Mouse (Mus musculus): ENCODE measurements at regions not wholly inside any gene's neighbourhood (a gene's known extent, or its start where the extent isn't known, plus 50 kb on each side); places are given as distances from the start of the nearest gene placed in this dataset.

- no peak for DNase-seq
Observed at GRCm38 (mm10) chr10:98790456-98790855, 123.8 kb upstream of the Atp2b1 start.

DNA sequence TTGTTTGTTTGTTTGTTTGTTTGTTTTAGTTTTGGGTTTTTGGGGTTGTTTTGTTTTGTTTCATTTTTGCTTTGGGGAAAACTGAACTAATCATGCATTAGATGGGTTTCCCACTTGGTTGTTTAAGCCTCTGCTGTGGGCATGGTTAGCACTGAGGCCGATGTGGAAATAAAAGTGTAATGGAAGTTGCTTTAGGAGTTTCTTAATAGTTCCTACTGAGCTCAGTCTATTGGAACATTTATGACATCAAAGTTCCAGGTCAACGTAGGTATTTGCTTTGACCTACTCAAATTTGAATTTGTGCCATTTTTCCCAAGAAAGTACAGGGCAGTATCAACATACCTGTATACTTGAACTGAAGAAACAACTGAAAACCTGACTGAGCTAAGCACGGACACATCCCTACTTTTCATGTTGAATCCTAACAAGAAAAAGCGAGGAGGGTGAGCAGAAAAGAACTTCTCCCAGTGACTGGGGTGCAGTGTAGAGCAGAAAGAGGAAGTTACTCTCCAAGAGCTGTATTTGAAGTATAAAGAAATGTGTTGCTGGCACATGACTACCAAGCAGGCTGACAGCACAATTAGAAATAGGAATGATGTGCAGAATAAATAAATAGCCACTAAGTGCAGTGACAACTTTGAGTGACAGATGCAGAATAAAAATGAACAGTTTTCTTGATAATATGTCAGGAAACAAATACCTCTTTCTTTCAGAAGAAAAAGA is 122.0 kb upstream of the Atp2b1 start:
- no peak for DNase-seq

- DNase-seq, result no peak
Observed at GRCm38 (mm10) chr10:98793926-98794536, 120.2 kb upstream of the Atp2b1 start.

DNA sequence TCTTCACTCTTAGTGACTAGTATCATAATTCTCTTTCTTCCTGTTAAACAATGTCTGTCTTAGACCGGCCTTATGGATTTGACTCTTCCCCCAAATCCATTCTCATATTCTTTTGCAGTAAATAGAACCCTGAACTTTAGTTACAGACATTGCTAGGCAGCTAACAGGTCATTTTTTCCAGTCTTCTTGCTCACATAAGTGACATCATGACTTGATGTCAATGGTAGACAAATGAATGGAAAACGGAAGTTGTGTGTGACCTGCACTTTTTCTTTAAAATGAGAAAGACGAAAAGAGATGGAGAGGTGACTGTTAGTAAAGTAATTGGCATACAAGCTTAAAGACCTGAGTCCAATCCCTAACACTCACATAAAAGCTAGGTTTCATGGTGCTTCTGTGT is 118.2 kb upstream of the Atp2b1 start:
- no peak for DNase-seq

GRCm38 (mm10) chr10:98798634-98799415 is 115.4 kb upstream of the Atp2b1 start:
- DNase-seq, result no peak

DNA sequence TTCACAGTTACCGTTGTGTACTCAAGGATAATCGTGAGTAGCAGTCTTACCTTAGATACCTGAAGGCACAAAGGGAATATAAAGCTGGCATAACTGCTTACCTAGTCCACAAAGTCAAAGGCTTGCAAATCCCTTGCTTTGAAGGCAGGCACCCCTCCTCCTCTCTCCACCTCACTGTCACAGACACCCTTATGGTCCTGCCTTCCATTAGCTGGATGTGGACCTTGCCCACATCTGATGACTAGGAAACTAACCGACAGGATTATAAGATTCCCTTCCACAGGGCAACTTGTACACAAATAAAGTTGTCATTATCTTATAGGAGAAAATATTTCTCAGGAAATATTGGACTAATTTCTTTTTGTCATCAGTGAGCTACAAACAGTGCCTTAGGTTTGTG is 114.4 kb upstream of the Atp2b1 start:
- DNase-seq, result no peak

GRCm38 (mm10) chr10:98800949-98801348 is 113.3 kb upstream of the Atp2b1 start:
- no peak for DNase-seq

GRCm38 (mm10) chr10:98805013-98805412 is 109.2 kb upstream of the Atp2b1 start:
- DNase-seq, result no peak

DNA sequence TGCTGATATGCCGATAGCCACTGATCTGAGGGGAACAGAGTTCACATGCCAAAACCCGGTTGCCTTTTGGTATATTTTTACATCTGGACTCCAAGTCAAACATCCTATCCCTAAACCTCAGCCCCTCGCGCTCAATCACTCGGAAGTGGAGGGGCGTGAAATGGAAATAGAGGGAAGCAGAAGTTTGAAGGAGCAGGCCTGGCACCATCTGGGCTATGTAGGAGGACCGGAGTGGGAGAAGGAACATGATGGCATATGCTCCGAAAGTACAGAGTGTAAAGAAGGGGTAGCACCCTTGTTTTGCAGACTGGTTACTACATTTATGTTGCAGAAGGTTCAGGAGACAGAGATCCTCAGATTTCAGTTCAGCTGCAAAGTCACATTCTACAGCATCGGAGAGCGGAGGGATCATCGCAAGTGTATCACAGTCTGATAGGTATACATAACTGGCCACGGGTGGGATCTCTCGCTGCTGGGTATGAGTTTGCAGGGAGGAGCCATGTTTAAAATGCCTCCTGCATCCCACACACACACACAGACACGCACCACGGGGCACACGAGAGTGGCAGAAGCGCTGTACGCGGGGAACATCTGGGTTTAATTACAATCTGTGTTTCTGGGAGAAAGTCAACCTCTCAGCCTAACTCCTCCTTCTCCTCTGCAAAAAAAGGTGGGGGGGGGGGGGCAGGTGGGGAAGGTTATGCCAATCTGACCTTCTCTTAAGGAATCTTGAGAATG is 107.2 kb upstream of the Atp2b1 start:
- DNase-seq, result no peak

GRCm38 (mm10) chr10:98808644-98809043 is 105.6 kb upstream of the Atp2b1 start:
- no peak for DNase-seq

GRCm38 (mm10) chr10:98829051-98829450 is 85.2 kb upstream of the Atp2b1 start:
- DNase-seq, result no peak

GRCm38 (mm10) chr10:98831488-98831887 is 82.7 kb upstream of the Atp2b1 start:
- DNase-seq, result no peak

GRCm38 (mm10) chr10:98837289-98838181 is 76.7 kb upstream of the Atp2b1 start:
- DNase-seq, result no peak

DNA sequence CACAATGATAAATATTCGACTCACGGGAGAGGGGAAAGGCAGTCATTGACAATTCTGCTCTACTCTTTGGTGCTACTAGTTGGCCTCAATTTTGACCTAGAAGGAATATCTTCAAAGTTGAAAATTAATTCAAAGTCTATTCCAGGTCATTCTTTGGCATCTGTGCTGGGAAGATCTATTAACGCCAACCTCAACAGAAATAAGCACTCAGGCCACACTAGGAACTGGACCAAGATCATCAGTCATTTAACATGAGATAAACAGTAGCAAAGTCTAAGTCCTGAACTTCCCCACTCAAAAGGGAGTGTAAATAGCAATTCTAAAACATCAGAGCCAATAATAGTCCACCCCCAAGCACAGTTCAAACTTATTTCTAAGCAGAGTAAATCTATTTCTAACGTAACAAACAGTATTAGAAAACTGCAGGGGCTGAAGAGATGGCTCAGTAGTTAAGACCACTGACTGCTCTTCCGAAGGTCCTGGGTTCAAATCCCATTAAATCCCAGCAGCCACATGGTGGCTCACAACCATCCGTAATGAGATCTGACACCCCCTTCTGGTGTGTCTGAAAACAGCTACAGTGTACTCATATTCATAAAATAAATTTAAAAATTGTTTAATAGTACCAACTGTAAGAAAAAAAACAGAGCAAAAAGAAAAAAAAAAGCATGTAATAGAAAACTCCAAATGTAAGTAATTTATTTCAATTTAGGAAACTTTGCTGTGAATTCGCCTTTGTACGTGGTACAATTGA is 75.1 kb upstream of the Atp2b1 start:
- no peak for DNase-seq

GRCm38 (mm10) chr10:98839963-98840362 is 74.2 kb upstream of the Atp2b1 start:
- no peak for DNase-seq

DNA sequence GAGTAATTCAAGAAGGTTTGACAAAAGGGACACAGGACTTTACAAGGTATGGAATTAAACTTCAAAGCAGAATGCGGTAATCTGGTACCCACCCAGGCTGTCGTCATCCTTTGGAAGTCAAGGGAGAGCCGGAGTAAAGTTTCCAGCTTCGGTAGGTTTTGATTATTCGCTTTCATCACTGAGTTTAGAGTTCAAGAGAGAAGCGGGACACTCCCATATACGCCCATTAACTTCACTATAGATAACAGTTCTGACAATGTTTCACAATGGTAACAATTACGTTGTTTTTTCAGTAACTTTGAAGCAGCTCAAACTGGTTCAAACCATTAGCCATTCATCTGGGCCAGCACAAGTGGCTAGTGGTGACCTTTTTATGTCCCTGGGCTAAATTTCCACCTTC is 73.8 kb upstream of the Atp2b1 start:
- DNase-seq, result no peak

DNA sequence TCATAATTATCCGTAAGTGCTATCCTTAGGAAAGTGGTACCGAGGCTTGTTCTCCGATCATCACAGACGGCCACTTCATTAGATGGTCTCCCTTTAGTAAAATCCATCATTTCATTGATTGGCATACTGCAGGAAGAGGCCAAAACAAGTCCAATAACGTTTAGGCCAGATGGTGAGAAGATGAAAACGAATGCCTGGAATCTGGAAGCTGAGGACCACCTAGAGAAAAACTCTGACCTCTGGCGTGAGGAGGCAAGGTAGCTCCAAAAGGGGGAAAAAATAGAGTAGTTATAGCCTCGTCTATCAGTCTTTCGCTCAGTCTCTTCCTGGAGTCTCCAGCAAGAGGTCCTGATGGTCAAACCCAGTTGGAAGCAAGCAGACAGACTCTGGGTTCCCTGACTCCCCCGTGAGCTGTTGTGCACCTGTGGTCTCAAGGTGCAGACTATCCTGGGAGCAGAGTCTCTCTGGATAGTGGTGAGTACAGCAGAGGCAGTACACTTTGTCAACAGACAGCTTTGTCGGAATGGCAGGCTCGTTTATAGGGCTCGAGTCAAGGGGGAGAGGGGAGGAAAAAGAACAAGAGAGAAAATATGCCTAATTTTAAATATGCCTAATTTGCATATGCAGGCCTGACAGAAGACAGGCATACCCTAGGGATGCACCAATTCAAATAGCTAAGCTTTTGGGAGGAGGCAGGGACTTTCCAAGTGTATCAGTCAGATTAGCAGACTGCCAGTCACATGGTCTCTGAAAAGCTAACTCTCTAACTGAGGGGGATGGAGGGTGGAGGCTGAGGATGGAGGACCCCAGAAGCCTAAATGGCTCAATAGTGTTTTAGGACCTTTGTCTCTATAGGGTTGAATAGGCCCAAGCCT is 73.0 kb upstream of the Atp2b1 start:
- DNase-seq, result no peak

- DNase-seq, result no peak
Observed at GRCm38 (mm10) chr10:98841860-98842259, 72.3 kb upstream of the Atp2b1 start.

DNA sequence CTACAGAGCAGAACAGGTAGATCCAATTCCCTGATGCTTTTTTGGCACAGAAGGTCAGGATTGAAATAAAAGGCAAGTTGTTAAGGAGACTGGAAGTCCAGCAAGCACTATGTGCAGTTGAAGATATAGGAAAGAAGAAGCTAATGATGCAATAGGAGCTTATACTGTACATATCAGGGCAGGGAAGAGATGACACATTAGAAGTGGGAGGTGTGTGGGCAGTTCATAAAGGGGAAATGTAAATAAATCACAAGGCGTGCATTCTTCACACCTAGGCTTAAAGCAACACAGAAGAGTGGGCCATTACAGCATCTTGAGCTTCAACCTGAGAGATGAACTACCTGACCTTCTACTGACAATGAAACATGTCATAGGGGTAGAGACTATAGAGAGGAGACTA is 71.5 kb upstream of the Atp2b1 start:
- DNase-seq, result no peak

DNA sequence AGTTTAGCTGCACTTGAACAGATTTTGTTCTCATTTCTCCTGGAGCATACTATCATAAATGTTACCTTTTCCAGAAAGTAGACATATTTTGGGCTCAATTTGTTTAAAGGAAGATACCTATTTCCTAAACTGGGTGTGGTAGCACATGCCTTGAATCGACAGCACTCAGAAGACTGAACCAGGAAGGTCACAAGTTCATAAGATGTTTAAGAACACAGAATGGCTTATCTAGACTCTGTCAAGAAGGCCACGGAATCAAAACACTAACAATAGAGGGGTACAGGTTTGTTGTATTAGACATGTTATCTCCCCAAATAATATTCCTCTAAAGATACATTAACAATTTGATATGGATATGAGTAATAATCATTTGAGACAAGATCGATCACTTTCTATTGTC is 64.4 kb upstream of the Atp2b1 start:
- no peak for DNase-seq

Measured in lung, postnatal 14 days (tissue).